Mouse (Mus musculus) heart, adult 9 months (tissue): ENCODE measurements around the gene Slc11a2.
A peak's percentile ranks its signal among the peaks of the same experiment; 100 is the strongest.

Experiments used
- DNase-seq, 2 experiments: peaks; one replicate each; pipeline ENCODE4 v3.0.0; 2022; ENCODE audit warnings: low spot score in 2 of 2

The Slc11a2 gene

GRCm38 (mm10) chr15:100424396-100425122, at the start of gene Slc11a2:
Slc11a2 (minus strand) TSS chr15:100425072.
- DNase-seq, result no peak

GRCm38 (mm10) chr15:100473926-100474503, 49.1 kb upstream of the Slc11a2 start:
- DNase-seq, result no peak

- DNase-seq, result no peak
These were observed 45.2 kb upstream of the Slc11a2 start for GRCm38 (mm10) chr15:100470037-100470436.

GRCm38 (mm10) chr15:100469189-100469545, 44.3 kb upstream of the Slc11a2 start:
- no peak for DNase-seq

GRCm38 (mm10) chr15:100468295-100469188, 43.7 kb upstream of the Slc11a2 start, which contains the start of gene Letmd1:
Letmd1 (plus strand) TSS chr15:100469023.
- peak; percentile 89 to 91 for DNase-seq

- no peak for DNase-seq
These were observed 42.9 kb upstream of the Slc11a2 start for GRCm38 (mm10) chr15:100467738-100468137.

GRCm38 (mm10) chr15:100465432-100465831, 40.6 kb upstream of the Slc11a2 start:
- DNase-seq, result no peak

- DNase-seq, result peak in 1 of 2 experiments; percentile 45
These were observed 38.8 kb upstream of the Slc11a2 start for GRCm38 (mm10) chr15:100463712-100464111.

- no peak for DNase-seq
These were observed 37.2 kb upstream of the Slc11a2 start for GRCm38 (mm10) chr15:100462086-100462485.

GRCm38 (mm10) chr15:100461646-100462045, 36.8 kb upstream of the Slc11a2 start:
- DNase-seq, result no peak

GRCm38 (mm10) chr15:100460942-100461341, 36.1 kb upstream of the Slc11a2 start:
- DNase-seq, result no peak

- DNase-seq, result peak in 1 of 2 experiments; percentile 17
These were observed 33.2 kb upstream of the Slc11a2 start for GRCm38 (mm10) chr15:100458055-100458454.

- peak; percentile 22 to 45 for DNase-seq
These were observed 32.5 kb upstream of the Slc11a2 start for GRCm38 (mm10) chr15:100457340-100457739.

GRCm38 (mm10) chr15:100456356-100456991, 31.6 kb upstream of the Slc11a2 start:
- no peak for DNase-seq

GRCm38 (mm10) chr15:100452486-100452885, 27.6 kb upstream of the Slc11a2 start:
- no peak for DNase-seq

- peak; percentile 31 to 54 for DNase-seq
These were observed 26.4 kb upstream of the Slc11a2 start for GRCm38 (mm10) chr15:100451245-100451644.

- no peak for DNase-seq
These were observed 24.6 kb upstream of the Slc11a2 start for GRCm38 (mm10) chr15:100449495-100449894.

GRCm38 (mm10) chr15:100448572-100448971, 23.7 kb upstream of the Slc11a2 start:
- no peak for DNase-seq

- no peak for DNase-seq
These were observed 22.0 kb upstream of the Slc11a2 start for GRCm38 (mm10) chr15:100446887-100447286.

GRCm38 (mm10) chr15:100443126-100443922, 18.5 kb upstream of the Slc11a2 start:
- peak; percentile 87 to 91 for DNase-seq

GRCm38 (mm10) chr15:100436518-100436917, 11.6 kb upstream of the Slc11a2 start:
- DNase-seq, result no peak
